Mouse (Mus musculus): Measurements from ENCODE around the gene Rad51d. TPM values are rescaled to one million over a fixed set of nuclear protein-coding genes. Genes with fewer than 3 reads are reported as not detected.

Rad51d gene
- polyA plus RNA-seq, 1 experiment from 2014 or later = 4.4 TPM

GRCm38 (mm10) chr11:82826818-82827217 lies 63.6 kb downstream of the Rad51d start:
- H3K4me1 ChIP-seq (ENCODE audit: insufficient read depth) = peaks cover 12% of the 10 kb centered on the region
- no peak for TF ChIP-seq EP300 (IDR thresholded peaks at IDR 0.05; ENCODE audit: low read depth)
- no peak for TF ChIP-seq CTCF (IDR thresholded peaks at IDR 0.05; ENCODE audit: low read depth)

More at GRCm38 (mm10) chr11:82826818-82827217, 63.6 kb downstream of the Rad51d start:
- no peaks in the 10 kb centered on the region for H3K27me3 ChIP-seq (ENCODE audit: insufficient read depth, low read length)
- H3K4me3 ChIP-seq (ENCODE audit: low read depth, low read length) = no peak overlapping the region
- H3K27ac ChIP-seq (ENCODE audit: low read depth) = no peak overlapping the region
- ATAC-seq (no peak), DNase-seq (no peak)
- no peak overlapping the region for H3K9ac ChIP-seq (replicated peaks)
- no peaks in the 10 kb centered on the region for H3K9me3 ChIP-seq (ENCODE audit: low read length)
- H3K36me3 ChIP-seq (replicated peaks; ENCODE audit: insufficient read depth, low read length) = peaks cover 16% of the 10 kb centered on the region
- H3K4me2 ChIP-seq (ENCODE audit: low read depth, low read length) = no peak overlapping the region

Other genes starting within 250 kb of the Rad51d start
- 0.28 and 0.32 TPM in 2 replicates for gene Cct6b, start 126.3 kb downstream of the Rad51d start, polyA plus RNA-seq (2015; fragmentation: Nextera tagmentation; extraction: Ambion mirVana)
- 11.8 and 11.9 TPM in 2 replicates for gene Zfp830, start 126.3 kb downstream of the Rad51d start, polyA plus RNA-seq (2015; fragmentation: Nextera tagmentation; extraction: Ambion mirVana)
- gene Lig3, start 109.5 kb downstream of the Rad51d start, polyA plus RNA-seq (2015; fragmentation: Nextera tagmentation; extraction: Ambion mirVana) = 4.8 TPM in 2 replicates
- 10.1 and 11.3 TPM in 2 replicates for gene Rffl, start 19.4 kb downstream of the Rad51d start, polyA plus RNA-seq (2015; fragmentation: Nextera tagmentation; extraction: Ambion mirVana)
- gene Fndc8, start 1.5 kb upstream of the Rad51d start, polyA plus RNA-seq (2015; fragmentation: Nextera tagmentation; extraction: Ambion mirVana) = 0.28 and 0.30 TPM in 2 replicates
- gene Nle1, start 17.8 kb upstream of the Rad51d start, polyA plus RNA-seq (2015; fragmentation: Nextera tagmentation; extraction: Ambion mirVana) = 9.1 and 9.2 TPM in 2 replicates
- 1.6 TPM in 2 replicates for gene Unc45b, start 19.9 kb upstream of the Rad51d start, polyA plus RNA-seq (2015; fragmentation: Nextera tagmentation; extraction: Ambion mirVana)
- gene Slfn5, start 60.7 kb upstream of the Rad51d start, polyA plus RNA-seq (2015; fragmentation: Nextera tagmentation; extraction: Ambion mirVana) = 4.5 and 5.1 TPM in 2 replicates
- gene Slfn9, start 101.2 kb upstream of the Rad51d start, polyA plus RNA-seq (2015; fragmentation: Nextera tagmentation; extraction: Ambion mirVana) = 1.8 and 2.2 TPM in 2 replicates
- 0.76 and 1.0 TPM in 2 replicates for gene Slfn8, start 130.2 kb upstream of the Rad51d start, polyA plus RNA-seq (2015; fragmentation: Nextera tagmentation; extraction: Ambion mirVana)
- gene Slfn2, start 174.5 kb upstream of the Rad51d start, polyA plus RNA-seq (2015; fragmentation: Nextera tagmentation; extraction: Ambion mirVana) = 22.3 and 22.7 TPM in 2 replicates
- 2.6 and 2.8 TPM in 2 replicates for gene Slfn1, start 226.2 kb upstream of the Rad51d start, polyA plus RNA-seq (2015; fragmentation: Nextera tagmentation; extraction: Ambion mirVana)

Data from liver, postnatal 0 days (tissue).